Mouse (Mus musculus): ENCODE results near the gene Abcc3. TPM values are rescaled to one million over a fixed set of nuclear protein-coding genes. Genes with fewer than 3 reads are reported as not detected.

Gene Abcc3
- total RNA-seq, 2 experiments from 2014 or later: 3.7 to 6.5 TPM

Other genes with a start within 250 kb of the Abcc3 start
- 100 to 1,000 TPM; 170 to 250 TPM for gene Tob1, start 181.5 kb downstream of the Abcc3 start, total RNA-seq (2021)
- 1 to 10 TPM in 1 of 2 experiments, under 1 TPM in 1; 0.53 to 2.2 TPM for gene Wfikkn2, start 147.0 kb downstream of the Abcc3 start, total RNA-seq (2021)
- gene Gm21885, start 111.1 kb downstream of the Abcc3 start, total RNA-seq (2021): not detected
- 10 to 100 TPM; 58.1 to 71.9 TPM for gene Luc7l3, start 71.0 kb downstream of the Abcc3 start, total RNA-seq (2021)
- 100 to 1,000 TPM; 149 to 159 TPM for gene Ankrd40, start 65.0 kb downstream of the Abcc3 start, total RNA-seq (2021)
- under 1 TPM; 0.32 to 0.70 TPM for gene Cacna1g, start 81.2 kb upstream of the Abcc3 start, total RNA-seq (2021)
- gene Spata20, start 93.2 kb upstream of the Abcc3 start, total RNA-seq (2021): not detected
- gene Epn3, start 107.0 kb upstream of the Abcc3 start, total RNA-seq (2021): 10 to 100 TPM; 33.3 to 48.4 TPM
- gene Mycbpap, start 128.7 kb upstream of the Abcc3 start, total RNA-seq (2021): 10 to 100 TPM in 1 of 2 experiments, 1 to 10 TPM in 1; 7.4 to 12.4 TPM
- 10 to 100 TPM; 12.2 to 16.7 TPM for gene Rsad1, start 156.3 kb upstream of the Abcc3 start, total RNA-seq (2021)
- gene Chad, start 172.1 kb upstream of the Abcc3 start, total RNA-seq (2021): not detected
- gene Acsf2, start 208.9 kb upstream of the Abcc3 start, total RNA-seq (2021): 100 to 1,000 TPM; 143 to 171 TPM
- 100 to 1,000 TPM; 124 to 133 TPM for gene Lrrc59, start 236.8 kb upstream of the Abcc3 start, total RNA-seq (2021)

All from adrenal gland, adult 18-20 months (tissue).